Mouse (Mus musculus): ENCODE data around the gene Klk12. TPM values are rescaled to one million over a fixed set of nuclear protein-coding genes. Genes with fewer than 3 reads are reported as not detected.

Klk12 gene
- polyA plus RNA-seq, 1 experiment from 2014 or later = not detected

- Histone ChIP-seq H3K4me2 (ENCODE audit: low read length) (no peak overlapping the region), H3K4me1 (replicated peaks; ENCODE audit: insufficient read depth, low read length) (no peaks in the 10 kb centered on the region), H3K36me3 (ENCODE audit: insufficient read depth, low read length) (no peaks in the 10 kb centered on the region), H3K9ac (ENCODE audit: low read depth, low read length) (no peak overlapping the region), H3K27me3 (ENCODE audit: insufficient read depth, low read length) (no peaks in the 10 kb centered on the region), H3K9me3 (replicated peaks; ENCODE audit: low read length) (no peaks in the 10 kb centered on the region), H3K27ac (no peak overlapping the region), H3K4me3 (replicated peaks; ENCODE audit: low read depth, low read length) (no peak overlapping the region)
- 76% methylated on average over 3 of the region's 3 CpGs for WGBS
- TF ChIP-seq CTCF (IDR thresholded peaks at IDR 0.05; ENCODE audit: low read depth) = no peak
- no peak for ATAC-seq (replicated peaks; ENCODE audit: low FRiP score, low read depth)
- no peak for DNase-seq (ENCODE audit: low spot score)
Observed at GRCm38 (mm10) chr7:43788096-43788495, 19.4 kb downstream of the Klk12 start.

GRCm38 (mm10) chr7:43789295-43789694 lies 20.6 kb downstream of the Klk12 start:
- no peak overlapping the region for H3K4me3 ChIP-seq (replicated peaks; ENCODE audit: low read depth, low read length)
- no peak overlapping the region for H3K4me2 ChIP-seq (ENCODE audit: low read length)
- no peak overlapping the region for H3K9ac ChIP-seq (ENCODE audit: low read depth, low read length)
- DNase-seq (ENCODE audit: low spot score) (peak; percentile 10), ATAC-seq (replicated peaks; ENCODE audit: low FRiP score, low read depth) (no peak)
- H3K27me3 ChIP-seq (ENCODE audit: insufficient read depth, low read length) = no peaks in the 10 kb centered on the region
- TF ChIP-seq CTCF (IDR thresholded peaks at IDR 0.05; ENCODE audit: low read depth) = peak; percentile 41; the same call in 1 of the 2 replicates
- no peak overlapping the region for H3K27ac ChIP-seq
- H3K9me3 ChIP-seq (replicated peaks; ENCODE audit: low read length) = no peaks in the 10 kb centered on the region
- H3K36me3 ChIP-seq (ENCODE audit: insufficient read depth, low read length) = no peaks in the 10 kb centered on the region
- WGBS = 59% methylated on average over 2 of the region's 2 CpGs
- no peaks in the 10 kb centered on the region for H3K4me1 ChIP-seq (replicated peaks; ENCODE audit: insufficient read depth, low read length)

- no peaks in the 10 kb centered on the region for H3K36me3 ChIP-seq (ENCODE audit: insufficient read depth, low read length)
- H3K27me3 ChIP-seq (ENCODE audit: insufficient read depth, low read length) = no peaks in the 10 kb centered on the region
- WGBS = 76% methylated on average over 7 of the region's 7 CpGs
- no peak for TF ChIP-seq CTCF (IDR thresholded peaks at IDR 0.05; ENCODE audit: low read depth)
- no peaks in the 10 kb centered on the region for H3K9me3 ChIP-seq (replicated peaks; ENCODE audit: low read length)
- ATAC-seq (replicated peaks; ENCODE audit: low FRiP score, low read depth) = no peak
- peaks cover 3% of the 10 kb centered on the region for H3K4me1 ChIP-seq (replicated peaks; ENCODE audit: insufficient read depth, low read length)
- no peak within 1 kb of the TSS for H3K4me2 ChIP-seq (ENCODE audit: low read length)
- DNase-seq (ENCODE audit: low spot score) = no peak
- no peak within 1 kb of the TSS for H3K4me3 ChIP-seq (replicated peaks; ENCODE audit: low read depth, low read length)
- no peak within 1 kb of the TSS for H3K27ac ChIP-seq
- H3K9ac ChIP-seq (ENCODE audit: low read depth, low read length) = no peak within 1 kb of the TSS
Observed at GRCm38 (mm10) chr7:43791591-43791990, 22.9 kb downstream of the Klk12 start, which contains the start of gene Klk9. Gene Klk9, plus strand, starts transcription at chr7:43791891.

- Histone ChIP-seq H3K4me2 (ENCODE audit: low read length) (peak overlapping the region; percentile 93), H3K9ac (ENCODE audit: low read depth, low read length) (peak overlapping the region; percentile 47; the same call in 1 of the 2 replicates), H3K36me3 (ENCODE audit: insufficient read depth, low read length) (no peaks in the 10 kb centered on the region), H3K27me3 (ENCODE audit: insufficient read depth, low read length) (no peaks in the 10 kb centered on the region), H3K27ac (no peak overlapping the region), H3K9me3 (replicated peaks; ENCODE audit: low read length) (no peaks in the 10 kb centered on the region), H3K4me1 (replicated peaks; ENCODE audit: insufficient read depth, low read length) (peaks cover 6% of the 10 kb centered on the region), H3K4me3 (replicated peaks; ENCODE audit: low read depth, low read length) (peak overlapping the region; percentile 49)
- 4% methylated on average over 8 of the region's 8 CpGs for WGBS
- ATAC-seq (replicated peaks; ENCODE audit: low FRiP score, low read depth) (peak; percentile 3; the same call in 1 of the 2 replicates), DNase-seq (ENCODE audit: low spot score) (peak; percentile 38)
- TF ChIP-seq CTCF (IDR thresholded peaks at IDR 0.05; ENCODE audit: low read depth) = no peak
Observed at GRCm38 (mm10) chr7:43796355-43796754, 27.7 kb downstream of the Klk12 start.

GRCm38 (mm10) chr7:43797333-43797769 lies 28.7 kb downstream of the Klk12 start, which contains the start of gene Klk8:
Gene Klk8, plus strand, starts transcription at chr7:43797577.
- TF ChIP-seq CTCF (IDR thresholded peaks at IDR 0.05; ENCODE audit: low read depth) = no peak
- 0% methylated on average over 28 of the region's 28 CpGs for WGBS

GRCm38 (mm10) chr7:43797844-43798462 lies 29.3 kb downstream of the Klk12 start:
- H3K4me2 ChIP-seq (ENCODE audit: low read length) = peak overlapping the region; percentile 93
- H3K36me3 ChIP-seq (ENCODE audit: insufficient read depth, low read length) = no peaks in the 10 kb centered on the region
- no peaks in the 10 kb centered on the region for H3K27me3 ChIP-seq (ENCODE audit: insufficient read depth, low read length)
- H3K4me1 ChIP-seq (replicated peaks; ENCODE audit: insufficient read depth, low read length) = peaks cover 6% of the 10 kb centered on the region
- no peak overlapping the region for H3K27ac ChIP-seq
- H3K9me3 ChIP-seq (replicated peaks; ENCODE audit: low read length) = no peaks in the 10 kb centered on the region
- 37% methylated on average over 13 of the region's 13 CpGs for WGBS
- DNase-seq (ENCODE audit: low spot score) = peak; percentile 29
- ATAC-seq (replicated peaks; ENCODE audit: low FRiP score, low read depth) = peak; percentile 44
- no peak for TF ChIP-seq CTCF (IDR thresholded peaks at IDR 0.05; ENCODE audit: low read depth)
- peak overlapping the region; percentile 49 for H3K4me3 ChIP-seq (replicated peaks; ENCODE audit: low read depth, low read length)
- peak overlapping the region; percentile 47; the same call in 1 of the 2 replicates for H3K9ac ChIP-seq (ENCODE audit: low read depth, low read length)

More at GRCm38 (mm10) chr7:43797333-43797769, 28.7 kb downstream of the Klk12 start, which contains the start of gene Klk8:
- no peak within 1 kb of the TSS for H3K27ac ChIP-seq
- H3K36me3 ChIP-seq (ENCODE audit: insufficient read depth, low read length) = no peaks in the 10 kb centered on the region
- DNase-seq (ENCODE audit: low spot score) = peak; percentile 27
- peak; percentile 47 for ATAC-seq (replicated peaks; ENCODE audit: low FRiP score, low read depth)
- no peaks in the 10 kb centered on the region for H3K9me3 ChIP-seq (replicated peaks; ENCODE audit: low read length)
- peak within 1 kb of the TSS; percentile 47 for H3K9ac ChIP-seq (ENCODE audit: low read depth, low read length)
- H3K27me3 ChIP-seq (ENCODE audit: insufficient read depth, low read length) = no peaks in the 10 kb centered on the region
- H3K4me1 ChIP-seq (replicated peaks; ENCODE audit: insufficient read depth, low read length) = peaks cover 6% of the 10 kb centered on the region
- peak within 1 kb of the TSS; percentile 49 for H3K4me3 ChIP-seq (replicated peaks; ENCODE audit: low read depth, low read length)
- H3K4me2 ChIP-seq (ENCODE audit: low read length) = peak within 1 kb of the TSS; percentile 93
